Mouse (Mus musculus) neutrophil, adult 5-6 weeks (primary cell): Measurements from ENCODE around the gene Kdm4a. TPM values are rescaled to one million over a fixed set of nuclear protein-coding genes. Genes with fewer than 3 reads are reported as not detected.

ENCODE experiments used
- ATAC-seq: fragments of 151-379, 151-347 bp; 2 replicates; pipeline ENCODE4 v1.8.0; 2017; ENCODE audit warnings: mild to moderate bottlenecking, moderate TSS enrichment; ENCODE audit not compliant: insufficient number of reproducible peaks, poor library complexity, low FRiP score, severe bottlenecking; ENCODE audit errors: extremely low read depth
- total RNA-seq: library from RNA; stranded (forward); fragments of 200-1000 nt; gene quantifications from 2 replicates; pipeline ENCODE4 v1.2.3, GENCODE M21; 2017

Kdm4a gene
- total RNA-seq: 75.9 and 93.9 TPM in 2 replicates

DNA sequence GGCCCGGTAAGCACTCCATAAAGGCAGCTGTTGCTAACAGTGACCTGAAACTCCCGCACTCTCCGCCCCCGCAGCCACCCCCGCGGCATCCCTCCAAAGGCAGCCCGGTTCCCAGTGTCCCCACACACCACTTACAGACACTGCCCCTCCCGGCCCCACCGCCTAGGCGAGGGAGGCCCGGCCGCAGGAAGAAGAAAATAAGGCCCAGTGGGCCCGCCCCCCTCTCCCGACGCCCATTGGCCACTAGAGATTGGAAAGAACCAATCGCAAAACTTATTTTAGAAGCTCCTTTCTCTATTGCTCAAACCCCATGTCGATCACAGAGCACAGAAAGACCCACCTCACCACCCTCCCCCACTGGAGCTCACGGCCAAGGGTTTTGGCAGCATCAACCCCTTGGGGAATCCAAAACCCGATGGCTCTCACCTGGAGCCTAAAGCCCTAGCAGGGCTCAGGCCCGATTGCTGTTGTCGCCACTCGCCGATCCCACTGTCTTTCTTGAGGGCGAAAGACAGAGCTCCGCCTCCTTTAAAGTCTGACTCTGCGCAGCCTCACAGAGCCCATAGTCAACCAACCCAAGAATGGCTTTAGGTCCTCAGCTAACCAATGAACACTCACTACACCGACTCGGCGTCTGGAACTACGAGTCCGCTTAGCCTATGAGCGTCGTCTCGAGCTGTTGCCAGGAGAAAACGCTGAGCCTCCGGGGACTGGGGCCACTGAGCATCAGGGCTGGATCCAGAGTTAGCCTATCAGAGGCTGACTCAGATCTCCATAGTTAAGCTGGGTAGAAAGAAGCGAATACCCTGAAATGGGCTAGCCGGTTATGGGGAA is at the start of gene Kdm4a:
Kdm4a (minus strand) TSS at position 577 of the 834 bp plus-strand sequence.
- ATAC-seq: peak; percentile 95

DNA sequence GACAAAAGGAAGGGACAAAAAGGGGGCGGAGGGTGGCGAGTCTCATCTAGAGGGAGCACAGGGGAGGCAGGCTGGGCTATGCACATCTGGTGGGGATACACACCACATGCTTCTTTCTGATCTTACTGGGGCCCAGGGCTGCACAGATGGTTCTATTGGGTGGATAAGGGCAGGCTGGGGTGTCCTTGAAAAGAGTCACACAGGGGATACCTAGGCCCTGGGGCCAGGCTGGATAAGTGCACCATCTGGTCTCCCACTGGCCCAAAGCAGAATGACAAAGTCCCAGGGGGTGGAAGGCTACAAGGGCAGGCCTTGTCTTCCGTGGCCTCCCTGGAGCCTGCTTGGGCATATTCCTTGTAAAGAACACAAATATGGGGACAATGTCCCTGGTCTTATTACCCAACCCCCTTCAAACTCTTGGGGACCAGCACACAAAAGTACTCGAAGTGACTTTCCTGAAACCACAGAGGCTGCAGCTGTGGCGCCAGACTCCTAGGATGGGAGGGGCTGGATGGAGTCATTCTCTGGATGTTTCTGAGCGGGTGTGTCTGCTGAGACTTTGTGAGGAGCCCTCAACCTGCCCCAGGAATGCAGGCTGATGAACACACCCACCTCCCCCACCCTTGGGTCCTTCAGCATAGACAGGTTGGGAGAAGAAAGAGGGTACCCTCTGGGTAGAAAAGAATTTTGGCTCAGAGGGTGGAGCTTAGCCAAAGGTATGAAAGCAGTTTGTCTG is 49.4 kb upstream of the Kdm4a start:
- no peak for ATAC-seq

DNA sequence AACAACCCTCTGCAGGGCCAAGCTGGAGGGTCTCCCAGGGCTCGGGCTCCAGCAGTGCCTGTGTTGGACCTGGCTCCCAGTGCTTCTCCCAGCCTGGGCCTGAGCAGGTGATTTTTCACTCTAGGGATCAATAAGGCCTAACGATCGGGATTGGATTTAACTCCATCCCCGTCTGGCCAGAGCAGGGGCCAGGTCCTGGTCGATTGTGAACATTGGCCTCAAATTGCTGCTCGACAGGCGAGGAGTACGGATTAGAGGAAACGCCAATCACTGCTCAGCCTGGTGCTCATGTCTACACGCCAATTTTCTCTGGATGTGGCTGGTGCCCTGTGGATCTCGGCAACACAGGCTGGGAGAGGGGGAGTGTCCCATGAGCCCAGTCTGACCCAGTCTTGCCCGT is 47.6 kb upstream of the Kdm4a start:
- ATAC-seq: no peak

DNA sequence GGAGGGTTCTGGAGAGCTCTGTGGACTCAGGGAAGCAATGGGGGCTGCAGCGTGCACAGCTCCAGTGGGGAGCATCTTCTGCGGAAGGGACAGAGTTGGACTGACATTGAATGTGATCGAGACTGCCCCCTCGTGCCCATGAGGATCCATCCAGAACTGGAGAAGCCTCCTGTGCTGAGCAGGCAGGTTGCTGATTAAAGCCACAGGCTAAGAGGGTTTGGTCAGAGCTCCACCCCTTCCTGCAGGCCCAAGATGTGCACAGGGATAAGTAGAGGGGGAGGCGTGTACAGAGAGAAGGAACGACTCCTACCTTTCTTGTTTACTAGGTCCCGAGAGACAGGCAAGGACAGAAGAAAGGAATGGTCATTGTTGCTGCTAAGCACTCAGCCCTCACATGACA is 41.4 kb upstream of the Kdm4a start:
- ATAC-seq: no peak

DNA sequence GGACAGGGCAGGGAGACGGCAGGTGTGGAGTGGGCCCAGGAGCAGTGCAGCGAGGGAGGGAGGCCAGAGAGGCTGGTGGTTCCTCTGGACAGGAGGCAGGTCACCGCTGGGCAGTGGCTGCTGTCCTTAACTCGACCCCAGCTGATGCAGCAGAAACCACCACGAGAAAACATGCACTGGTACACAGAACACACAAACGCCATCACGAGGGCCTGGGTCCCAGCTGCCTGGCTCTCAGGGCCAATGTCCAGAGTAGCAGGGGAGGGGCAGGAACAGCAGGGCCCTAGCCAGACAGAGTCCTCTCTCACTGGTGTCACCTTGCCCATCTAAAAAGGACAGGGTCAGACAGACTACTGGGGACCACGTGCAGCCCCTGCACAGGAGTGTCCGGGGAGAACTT is 40.9 kb upstream of the Kdm4a start:
- no peak for ATAC-seq

DNA sequence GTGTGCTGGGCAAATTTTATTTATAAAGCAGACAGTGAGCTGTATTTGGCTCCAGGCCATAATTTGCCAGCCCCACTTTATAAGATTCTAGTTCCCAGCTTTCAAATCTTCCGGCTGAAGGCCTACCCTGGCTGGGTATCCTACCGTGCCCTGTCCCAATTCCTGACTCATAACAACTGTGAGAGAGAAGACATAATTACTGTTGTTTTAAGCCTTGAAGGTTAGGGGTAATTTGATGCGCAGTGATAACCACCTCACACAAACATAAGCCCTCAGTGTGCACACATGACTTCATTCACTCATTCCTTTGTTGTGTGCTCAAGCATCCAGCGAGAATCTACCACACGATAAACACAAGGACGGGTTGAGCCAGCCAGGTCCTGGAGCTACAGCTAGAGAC is 39.6 kb upstream of the Kdm4a start:
- ATAC-seq: no peak

DNA sequence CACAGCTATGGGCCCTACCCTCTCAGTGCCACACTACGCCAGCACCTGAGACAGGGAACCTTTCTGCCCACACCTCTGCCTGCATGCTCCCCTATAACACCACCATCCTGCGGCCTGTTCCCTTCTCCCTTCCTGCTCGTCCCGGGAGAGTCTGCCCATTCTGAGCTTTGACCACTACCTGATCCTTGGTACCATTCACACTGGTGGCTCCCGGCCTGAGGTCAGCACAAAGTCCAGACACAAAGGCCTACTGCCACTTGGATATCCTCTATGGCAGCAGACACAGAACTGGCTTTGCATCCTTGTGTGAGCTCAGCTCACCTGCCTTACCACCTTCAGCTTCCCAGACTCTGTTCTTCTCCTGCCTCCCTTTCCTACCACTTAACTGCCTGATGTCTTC is 38.7 kb upstream of the Kdm4a start:
- ATAC-seq: no peak

DNA sequence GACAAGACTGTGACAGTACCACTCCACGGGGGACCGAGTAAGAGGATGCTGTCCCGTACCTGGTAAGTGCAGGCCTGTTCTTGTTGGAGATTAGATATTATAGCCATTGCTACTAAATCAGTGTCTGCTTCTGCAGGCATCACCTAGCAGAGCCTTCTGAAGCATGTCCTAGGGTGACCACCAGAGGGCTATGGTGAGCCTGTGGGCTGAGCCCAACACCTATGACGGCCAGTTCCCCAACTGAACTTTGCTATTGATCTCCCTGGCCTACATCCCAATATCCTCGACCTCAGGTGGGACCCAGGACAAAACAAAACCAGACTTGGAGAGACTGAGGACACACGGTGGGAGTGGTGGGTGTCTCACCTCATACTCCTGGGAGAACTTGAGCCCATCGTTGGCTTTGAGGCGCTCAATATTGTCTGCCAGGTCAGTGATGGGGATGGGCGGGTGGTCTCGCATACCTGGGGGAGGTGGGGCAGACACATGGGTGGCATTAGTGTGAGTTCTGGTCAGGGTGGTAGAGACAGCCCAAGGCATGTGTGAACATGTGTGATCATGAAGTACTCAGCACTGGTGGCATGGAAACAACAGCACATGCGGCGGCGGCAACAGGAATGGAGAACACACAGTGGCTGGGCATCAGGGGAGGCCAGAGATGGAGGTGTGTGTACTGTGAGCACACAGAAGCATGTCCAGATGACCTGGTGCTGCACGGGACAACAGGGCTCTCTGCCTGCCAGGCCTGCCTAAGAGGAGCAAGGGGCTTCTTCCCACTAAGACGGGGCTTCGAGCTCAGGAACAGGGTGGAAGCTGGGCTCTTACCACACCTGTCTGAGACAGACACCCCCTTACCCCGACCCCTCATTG is 37.1 kb upstream of the Kdm4a start:
- peak; percentile 14; the same call in 1 of the 2 replicates for ATAC-seq

DNA sequence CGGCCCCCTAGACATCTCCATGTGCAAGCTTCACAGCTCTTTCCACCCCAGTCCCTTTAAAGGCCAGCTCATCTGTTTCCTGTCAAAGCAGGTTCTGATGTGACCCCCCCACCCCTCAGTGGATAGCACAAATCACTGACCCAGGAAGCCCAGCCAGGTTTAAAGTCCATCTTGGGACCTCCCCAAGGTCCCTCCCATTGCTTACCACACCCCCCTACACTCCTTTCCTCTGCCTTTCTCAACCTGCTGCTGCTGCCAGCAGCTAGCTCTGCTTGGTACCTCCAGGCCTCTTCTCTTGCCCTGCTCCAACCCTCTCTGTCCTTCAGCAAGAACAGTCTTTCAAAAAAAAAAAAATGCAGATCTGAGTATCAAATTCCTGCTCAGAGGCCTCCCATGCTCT is 35.0 kb upstream of the Kdm4a start:
- no peak for ATAC-seq

DNA sequence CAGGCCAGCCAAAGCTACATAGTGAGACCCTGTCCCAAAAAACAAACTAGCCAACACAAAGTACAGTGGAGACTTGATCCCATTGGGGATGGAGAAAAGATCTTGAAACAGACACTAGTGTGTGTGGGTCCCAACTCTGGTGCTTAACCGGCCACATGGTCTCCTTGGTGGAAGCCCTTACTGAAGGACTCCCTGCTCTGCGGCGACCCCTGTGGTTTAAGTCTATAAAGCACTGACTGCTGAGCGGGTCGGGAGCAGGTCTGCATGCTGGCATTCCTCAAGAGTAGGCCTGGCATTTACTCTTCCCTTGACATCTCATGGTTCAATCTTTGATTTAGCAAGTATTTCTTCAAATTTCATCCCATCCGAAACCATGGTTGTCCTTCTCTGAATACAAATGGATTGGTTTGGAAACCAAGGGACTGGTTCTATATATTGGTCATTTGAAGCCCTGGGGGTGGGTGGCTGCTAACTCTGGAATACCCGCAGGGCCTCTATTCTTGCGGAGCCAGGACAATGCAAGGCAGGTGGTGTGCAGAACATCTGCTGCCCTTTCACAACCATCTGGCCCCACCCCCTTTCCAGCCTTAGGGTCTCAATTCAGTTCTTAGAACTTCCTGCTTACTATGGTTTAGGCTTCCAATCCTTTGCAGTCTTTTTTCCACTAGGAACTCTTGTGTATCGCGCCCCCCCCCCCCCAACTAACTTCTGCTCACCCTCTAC is 27.2 kb upstream of the Kdm4a start:
- ATAC-seq: no peak

DNA sequence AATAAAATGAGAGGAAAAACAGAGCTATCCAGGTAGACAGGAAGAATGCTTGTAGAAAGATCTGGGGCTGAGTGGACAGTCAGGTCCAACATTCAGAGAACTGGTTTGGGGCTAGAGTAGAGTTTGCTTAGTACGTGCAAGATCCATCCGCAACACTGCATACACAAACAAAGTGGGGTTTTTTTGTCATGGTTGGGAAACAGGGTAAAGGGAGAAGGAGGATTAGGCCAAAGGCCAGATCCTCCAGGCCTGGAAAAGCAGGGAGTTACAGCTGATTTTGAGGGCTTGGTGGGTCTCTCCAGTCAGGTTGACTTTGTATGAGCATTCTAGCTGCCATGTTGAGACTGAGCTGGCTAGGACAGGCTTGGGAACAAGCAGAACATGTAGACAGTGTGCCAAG is 26.1 kb upstream of the Kdm4a start:
- no peak for ATAC-seq

DNA sequence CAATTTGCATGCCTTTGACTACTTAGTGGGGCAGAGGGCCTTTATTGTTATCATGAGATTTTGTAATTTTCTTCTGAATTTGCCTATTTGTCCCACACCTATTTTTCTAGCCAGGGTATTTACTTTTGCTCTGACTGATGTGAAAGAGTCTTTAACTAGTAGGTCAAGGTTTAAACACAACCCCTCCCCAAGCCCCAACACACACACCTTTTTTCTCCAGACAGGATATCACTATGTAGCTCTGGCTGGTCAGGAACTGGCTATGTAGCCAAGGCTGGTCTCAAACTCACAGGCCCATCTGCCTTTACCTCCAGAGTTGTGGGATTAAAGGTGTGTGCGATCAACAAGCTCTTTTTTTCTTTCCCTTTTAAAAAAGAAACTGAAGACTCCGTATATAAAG is 19.2 kb upstream of the Kdm4a start:
- ATAC-seq: no peak

DNA sequence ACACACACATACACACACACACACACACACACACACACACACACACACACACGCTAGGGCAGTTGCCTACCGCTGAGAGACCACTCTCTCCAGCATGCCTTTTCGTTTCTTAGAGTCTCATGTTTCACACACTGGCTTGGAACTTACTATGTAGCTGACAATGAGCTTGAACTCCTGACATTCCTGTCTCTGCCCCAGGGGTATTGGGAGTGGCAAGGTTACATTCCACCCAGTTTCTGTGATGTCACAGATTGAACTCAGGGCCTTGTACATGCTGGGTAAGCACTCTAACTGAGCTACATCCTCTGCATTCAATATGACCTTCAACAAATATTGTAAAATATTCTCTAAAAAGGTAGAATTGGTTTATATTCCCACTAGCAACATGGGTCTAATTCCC is 18.8 kb upstream of the Kdm4a start:
- ATAC-seq: no peak

DNA sequence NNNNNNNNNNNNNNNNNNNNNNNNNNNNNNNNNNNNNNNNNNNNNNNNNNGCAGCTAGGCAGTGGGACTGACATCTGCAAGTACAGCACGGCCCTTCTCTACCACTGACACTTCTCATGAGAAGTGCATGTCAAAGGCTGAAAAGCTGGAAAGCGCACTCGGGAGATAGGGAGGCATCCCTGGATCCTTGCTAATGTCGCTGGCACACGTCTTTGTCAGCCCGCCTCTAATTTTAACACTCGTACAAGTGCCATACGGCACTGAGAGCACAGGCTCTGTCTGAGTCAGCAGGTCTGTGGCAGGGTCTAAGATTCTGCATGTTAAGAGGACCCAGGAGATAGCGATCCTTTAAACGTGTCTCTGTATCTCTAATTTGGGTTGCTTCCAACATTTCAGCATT is 16.3 kb upstream of the Kdm4a start:
- no peak for ATAC-seq

DNA sequence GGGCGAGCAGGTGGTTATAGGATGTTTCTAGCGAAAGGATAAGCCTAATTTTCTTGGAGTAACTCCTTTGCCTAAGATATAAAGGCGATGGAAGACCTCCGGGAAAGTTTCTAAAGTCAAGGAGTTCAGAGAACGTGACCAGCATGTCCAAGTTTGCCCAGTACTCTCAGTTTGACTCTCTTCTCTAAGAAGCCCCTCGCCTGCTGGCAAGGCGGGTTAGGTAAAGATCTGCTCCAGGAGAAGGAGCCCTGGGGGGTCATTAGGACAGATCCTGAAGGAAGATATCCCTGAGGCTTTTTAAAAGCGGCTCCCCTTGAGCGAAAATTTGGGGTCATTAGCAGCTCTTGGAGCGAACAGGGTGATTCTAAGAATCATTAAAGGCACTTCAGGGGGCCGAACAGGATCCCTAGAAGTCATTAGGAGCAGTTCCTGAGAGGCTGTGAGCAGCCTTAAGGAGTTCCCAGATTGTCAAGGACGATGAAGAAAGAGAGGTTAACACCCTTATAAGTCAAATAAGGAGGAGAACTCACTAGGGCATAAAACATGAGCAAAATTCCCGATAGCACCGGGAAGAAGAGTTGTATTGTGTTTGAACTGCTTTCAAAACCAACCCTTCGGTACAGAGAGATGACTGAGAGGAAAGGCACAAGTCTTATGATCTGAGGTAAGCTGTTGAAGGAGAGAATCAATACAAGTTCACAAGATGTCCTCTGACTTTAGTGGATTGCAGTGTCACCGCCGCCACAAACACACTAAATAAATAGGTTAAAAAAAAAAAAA is 648 bp upstream of the Kdm4a start:
- no peak for ATAC-seq

DNA sequence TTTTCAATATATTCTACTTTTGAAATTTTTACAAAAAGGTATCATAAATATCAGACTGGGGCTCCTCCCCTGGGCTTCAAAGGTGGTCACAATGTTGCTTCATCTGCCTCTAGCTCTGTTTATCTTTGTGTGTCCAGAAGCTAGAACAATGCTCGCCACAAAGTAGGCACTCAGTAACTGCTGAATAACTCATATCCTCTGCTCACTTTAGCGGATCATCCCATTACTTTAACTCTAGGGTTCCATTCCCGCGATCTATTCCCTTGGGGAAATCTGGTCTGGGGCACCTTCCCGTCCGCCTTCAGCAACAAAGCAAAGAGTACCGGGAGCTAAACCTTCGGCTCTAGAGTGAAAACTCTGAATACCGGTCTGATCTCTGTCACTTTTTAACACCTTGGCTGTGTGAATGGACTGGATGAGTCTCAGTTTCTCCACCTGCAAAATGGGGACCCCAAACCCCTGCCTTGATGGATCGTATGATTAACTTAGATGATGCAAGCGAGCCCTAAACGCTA is 834 bp downstream of the Kdm4a start:
- no peak for ATAC-seq

DNA sequence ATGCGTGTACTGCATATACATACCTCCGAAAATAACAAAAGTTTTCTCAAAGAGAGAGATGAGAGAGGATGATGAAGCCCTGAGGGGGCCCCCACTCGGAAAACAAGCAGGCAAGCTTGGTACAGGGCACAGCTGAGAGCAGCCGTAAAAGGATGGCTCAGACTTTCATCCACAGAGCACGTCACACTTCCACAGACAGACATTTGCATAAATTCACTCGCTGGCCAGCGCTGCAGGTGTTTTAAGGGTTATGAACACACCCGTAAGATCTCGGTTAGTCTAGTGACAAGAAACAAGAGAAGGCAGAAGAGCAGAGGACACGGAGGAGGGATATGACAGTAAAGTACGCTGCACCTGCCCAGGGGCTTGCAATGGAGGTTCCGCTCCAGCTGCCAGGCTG is 7.4 kb downstream of the Kdm4a start:
- ATAC-seq: peak; percentile 55; the same call in 1 of the 2 replicates

DNA sequence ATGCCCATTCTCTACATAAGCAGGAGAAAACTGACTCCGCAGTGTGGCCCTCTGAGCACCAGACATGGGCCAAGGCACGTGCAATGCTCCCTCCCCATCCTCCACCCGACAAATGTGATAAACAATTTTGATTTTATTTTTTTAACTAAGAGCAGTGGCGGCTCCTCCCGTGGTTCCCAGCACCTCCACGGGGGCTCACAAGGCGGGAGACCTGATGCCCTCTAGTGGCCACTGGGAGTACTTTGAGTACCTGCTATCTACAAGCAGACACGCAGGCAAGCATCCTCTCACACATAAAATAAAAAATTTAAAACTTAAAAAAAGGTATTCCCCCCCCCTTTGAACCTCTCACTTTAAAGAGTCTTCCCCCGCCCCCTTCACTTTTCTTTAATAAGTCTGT is 8.8 kb downstream of the Kdm4a start:
- ATAC-seq: no peak
